Mouse (Mus musculus): ENCODE data around the gene Itsn2.
"Not testable (repeated sequence)": the region's sequence is repeated elsewhere in the genome, so short reads cannot be mapped to it uniquely, and the experiment has no call there.

Itsn2 gene

GRCm38 (mm10) chr12:4708881-4709604, 116.6 kb downstream of the Itsn2 start:
- no peak for DNase-seq

GRCm38 (mm10) chr12:4709926-4710325, 117.5 kb downstream of the Itsn2 start:
- no peak for DNase-seq

- no peak for DNase-seq
These were observed 120.9 kb downstream of the Itsn2 start for GRCm38 (mm10) chr12:4713361-4713760.

DNA sequence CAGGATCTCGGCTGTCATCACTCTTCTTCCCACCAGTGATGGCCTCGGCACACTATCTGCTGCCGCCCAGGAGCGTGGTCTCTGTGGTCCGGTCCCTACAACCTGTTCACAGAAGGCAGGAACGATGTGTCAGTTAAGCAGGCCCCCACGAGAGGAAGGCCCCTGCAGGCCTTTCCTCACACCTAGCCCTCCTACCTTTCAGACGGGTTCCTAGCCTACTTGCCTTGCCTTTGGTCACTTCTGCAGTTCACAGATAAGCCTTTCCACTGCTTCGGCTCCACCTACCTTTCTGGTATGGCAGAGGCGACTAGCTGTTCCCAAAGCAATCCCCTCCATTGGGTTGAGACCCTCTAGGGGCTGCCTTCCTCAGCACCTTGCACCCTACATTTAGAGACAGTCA, 123.2 kb downstream of the Itsn2 start:
- no peak for DNase-seq

- DNase-seq = peak; percentile 52
These were observed 125.0 kb downstream of the Itsn2 start for GRCm38 (mm10) chr12:4717417-4717816.

- DNase-seq = no peak
These were observed 126.8 kb downstream of the Itsn2 start for GRCm38 (mm10) chr12:4719066-4719761.

- no peak for DNase-seq
These were observed 127.6 kb downstream of the Itsn2 start for GRCm38 (mm10) chr12:4719762-4720754.

- DNase-seq = no peak
These were observed 136.7 kb downstream of the Itsn2 start for GRCm38 (mm10) chr12:4729165-4729564.

GRCm38 (mm10) chr12:4731629-4732028, 139.2 kb downstream of the Itsn2 start:
- DNase-seq = no peak

GRCm38 (mm10) chr12:4732332-4732731, 139.9 kb downstream of the Itsn2 start:
- no peak for DNase-seq

DNA sequence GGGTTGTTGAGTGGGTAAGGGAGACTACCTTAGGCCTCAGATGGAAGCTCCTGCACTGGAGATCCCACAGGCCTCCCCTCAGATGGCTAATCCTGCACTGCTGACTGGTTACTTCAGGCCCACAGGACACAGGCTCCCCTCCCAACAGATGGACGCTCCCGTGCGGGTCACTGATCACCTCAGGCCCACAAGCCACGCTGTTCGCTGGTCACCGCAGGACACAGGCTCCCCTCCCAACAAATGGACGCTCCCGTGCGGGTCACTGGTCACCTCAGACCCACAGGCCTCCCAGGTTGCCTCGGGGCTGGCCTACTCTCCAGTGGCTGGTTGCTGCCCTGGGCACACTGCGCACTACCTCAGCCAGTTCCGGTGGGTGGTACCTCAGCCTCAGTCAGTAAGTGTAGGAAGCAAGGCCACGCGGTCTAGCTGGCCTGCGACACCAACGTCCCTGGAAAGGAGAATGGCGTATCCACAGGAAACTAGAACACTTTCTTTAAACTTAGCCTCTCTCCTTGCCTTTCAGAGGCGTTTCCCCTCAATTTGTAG, 145.7 kb downstream of the Itsn2 start, which contains the start of gene Fam228a:
Gene Fam228a, minus strand, starts transcription at position 400 of the 546 bp plus-strand sequence.
- DNase-seq = no peak

DNA sequence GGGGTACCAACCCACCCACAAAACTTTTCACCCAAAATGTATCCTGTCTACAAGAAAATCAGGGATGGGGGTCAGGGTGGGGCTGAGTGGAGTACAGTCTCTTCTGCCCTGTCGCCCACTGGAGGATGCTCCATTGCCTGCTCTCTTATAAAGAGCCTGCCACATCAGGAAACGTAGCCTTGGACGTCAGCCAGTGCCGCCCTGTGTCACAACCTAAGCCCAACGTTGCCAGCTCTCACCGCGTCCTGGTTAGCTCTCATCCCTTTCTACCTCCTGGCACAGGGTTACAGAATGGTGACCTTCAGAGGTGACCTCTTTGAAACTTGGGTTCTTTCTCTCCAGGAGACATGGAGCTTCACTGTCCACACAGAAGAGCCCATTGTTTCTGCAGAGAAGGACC, 148.4 kb downstream of the Itsn2 start:
- no peak for DNase-seq

GRCm38 (mm10) chr12:4742183-4742582, 149.7 kb downstream of the Itsn2 start:
- no peak for DNase-seq

GRCm38 (mm10) chr12:4744486-4744885, 152.0 kb downstream of the Itsn2 start:
- DNase-seq = no peak

DNA sequence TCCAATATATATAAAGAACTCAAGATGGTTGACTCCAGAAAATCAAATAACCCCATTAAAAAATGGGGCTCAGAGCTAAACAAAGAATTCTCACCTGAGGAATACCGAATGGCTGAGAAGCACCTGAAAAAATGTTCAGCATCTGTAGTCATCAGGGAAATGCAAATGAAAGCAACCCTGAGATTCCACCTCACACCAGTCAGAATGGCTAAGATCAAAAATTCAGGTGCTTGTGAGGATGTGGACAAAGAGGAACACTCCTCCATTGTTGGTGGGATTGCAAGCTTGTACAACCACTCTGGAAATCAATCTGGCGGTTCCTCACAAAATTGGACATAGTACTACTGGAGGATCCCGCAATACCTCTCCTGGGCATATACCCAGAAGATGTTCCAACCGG, 162.0 kb downstream of the Itsn2 start:
- not testable (repeated sequence) for DNase-seq

- DNase-seq = no peak
These were observed 164.6 kb downstream of the Itsn2 start for GRCm38 (mm10) chr12:4757060-4757459.

Data from lung, postnatal 36 days (tissue).